Comparison of ENCODE assay signal across 1 mouse cellular context in genomic region chr4:58911831-58912628, GRCm38 (mm10).
TF ChIP-seq lines count a peak whose summit lies in the region.

No protein-coding gene starts in this region.

TF ChIP-seq in CH12.LX, 34 proteins besides CTCF, POLR2A, EP300 and RAD21 (continued from another document):
- no peak for TF ChIP-seq MEF2A (IDR thresholded peaks at IDR 0.05; ENCODE audit: borderline replicate concordance, low read depth, low read length)
- peak; percentile 94 for TF ChIP-seq UBTF (IDR thresholded peaks at IDR 0.05; ENCODE audit: low read depth, low read length)
- TF ChIP-seq MAFK (IDR thresholded peaks at IDR 0.05; ENCODE audit: insufficient replicate concordance, low read length) = no peak
- TF ChIP-seq SIN3A (IDR thresholded peaks at IDR 0.05; ENCODE audit: low read length) = 0 out of 2 replicates have a peak, but pooled peaks have one; percentile 49
- no peak; the same call in 1 of the 2 replicates for TF ChIP-seq MXI1 (IDR thresholded peaks at IDR 0.05; ENCODE audit: low read depth, low read length)
- no peak for TF ChIP-seq RCOR1 (conservative IDR thresholded peaks at IDR 0.05; ENCODE audit: low read depth, low read length)
